In genomic region chr2:132233985-132234765, GRCm38 (mm10) we compare ENCODE assay signal across 30 mouse cellular contexts. TPM values are rescaled to one million over a fixed set of nuclear protein-coding genes. Genes with fewer than 3 reads are reported as not detected.
DNase-seq lines count a peak whose midpoint lies in the region; ATAC-seq and TF ChIP-seq lines count a peak whose summit lies in the region.
"Had no signal": no experiment of that assay in that cellular context is flagged by ENCODE, and none has a peak within 500 bp of the region (broad histone marks: within the 10 kb centered on the region; RNA-seq: fewer than 3 reads in every experiment).

No protein-coding gene starts in this region.

- H3K4me3 ChIP-seq in lung, postnatal 0 days (ENCODE audit: low read depth, low read length): no peak overlapping the region
- H3K4me3 ChIP-seq in intestine, embryonic 15.5 days (replicated peaks): no peak overlapping the region
- H3K4me3 ChIP-seq in forebrain, postnatal 0 days (ENCODE audit: low read depth, low read length): no peak overlapping the region
- H3K4me3 ChIP-seq: embryonic facial prominence, embryonic 12.5 days; heart, embryonic 10.5 days; heart, embryonic 15.5 days; hindbrain, embryonic 12.5 days; limb, embryonic 10.5 days; limb, embryonic 15.5 days; liver, embryonic 13.5 days; midbrain, embryonic 15.5 days; neural tube, embryonic 12.5 days; stomach, embryonic 15.5 days had no signal

- no peaks in the 10 kb centered on the region for H3K9me3 ChIP-seq in lung, postnatal 0 days (ENCODE audit: low read length)
- H3K9me3 ChIP-seq in intestine, embryonic 15.5 days: no peaks in the 10 kb centered on the region
- no peaks in the 10 kb centered on the region for H3K9me3 ChIP-seq in forebrain, postnatal 0 days (ENCODE audit: low read length)
- H3K9me3 ChIP-seq: embryonic facial prominence, embryonic 12.5 days; heart, embryonic 10.5 days; heart, embryonic 15.5 days; hindbrain, embryonic 12.5 days; limb, embryonic 10.5 days; limb, embryonic 15.5 days; liver, embryonic 13.5 days; midbrain, embryonic 15.5 days; neural tube, embryonic 12.5 days; stomach, embryonic 15.5 days had no signal

- 0 out of 2 replicates have a peak, but pooled peaks have one; percentile 34 for TF ChIP-seq EP300 in lung, postnatal 0 days (IDR thresholded peaks at IDR 0.05)

- no peak for TF ChIP-seq CTCF in lung, postnatal 0 days (IDR thresholded peaks at IDR 0.05)
- TF ChIP-seq CTCF in forebrain, postnatal 0 days (IDR thresholded peaks at IDR 0.05; ENCODE audit: low read depth): no peak

- no peak overlapping the region for H3K9ac ChIP-seq in lung, postnatal 0 days (replicated peaks; ENCODE audit: low read depth)
- H3K9ac ChIP-seq in intestine, embryonic 15.5 days: no peak overlapping the region
- H3K9ac ChIP-seq in forebrain, postnatal 0 days: no peak overlapping the region
- H3K9ac ChIP-seq: embryonic facial prominence, embryonic 12.5 days; heart, embryonic 15.5 days; hindbrain, embryonic 12.5 days; limb, embryonic 15.5 days; liver, embryonic 13.5 days; midbrain, embryonic 15.5 days; neural tube, embryonic 12.5 days; stomach, embryonic 15.5 days had no signal

- H3K27ac ChIP-seq in lung, postnatal 0 days (ENCODE audit: low read length): peak overlapping the region; percentile 20; the same call in 1 of the 2 replicates
- H3K27ac ChIP-seq in intestine, embryonic 15.5 days: peak overlapping the region; percentile 44; the same call in 1 of the 2 replicates
- H3K27ac ChIP-seq in forebrain, postnatal 0 days (ENCODE audit: low read depth, low read length): no peak overlapping the region
- H3K27ac ChIP-seq: embryonic facial prominence, embryonic 12.5 days; heart, embryonic 10.5 days; heart, embryonic 15.5 days; hindbrain, embryonic 12.5 days; limb, embryonic 10.5 days; limb, embryonic 15.5 days; liver, embryonic 13.5 days; midbrain, embryonic 15.5 days; neural tube, embryonic 12.5 days; stomach, embryonic 15.5 days had no signal

- ATAC-seq in lung, postnatal 0 days: peak; percentile 85
- ATAC-seq in intestine, embryonic 15.5 days: peak; percentile 39
- no peak for ATAC-seq in forebrain, postnatal 0 days
- ATAC-seq: forebrain, embryonic 14.5 days; midbrain, embryonic 15.5 days had no signal

- 41% methylated on average over 16 of the region's 16 CpGs for WGBS in lung, postnatal 0 days
- WGBS in intestine, embryonic 15.5 days: 34% methylated on average over 16 of the region's 16 CpGs
- 61% methylated on average over 16 of the region's 16 CpGs for WGBS in forebrain, postnatal 0 days

- H3K4me1 ChIP-seq in lung, postnatal 0 days (ENCODE audit: insufficient read depth, low read depth, low read length): no peaks in the 10 kb centered on the region
- H3K4me1 ChIP-seq in intestine, embryonic 15.5 days (replicated peaks): 0 out of 2 replicates have a peak, but pooled peaks cover 7% of the 10 kb centered on the region
- H3K4me1 ChIP-seq in forebrain, postnatal 0 days (ENCODE audit: insufficient read depth): no peaks in the 10 kb centered on the region
- H3K4me1 ChIP-seq: embryonic facial prominence, embryonic 12.5 days; heart, embryonic 15.5 days; hindbrain, embryonic 12.5 days; limb, embryonic 15.5 days; midbrain, embryonic 15.5 days; neural tube, embryonic 12.5 days; stomach, embryonic 15.5 days had no signal

- peak; percentile 65 for DNase-seq in lung, postnatal 0 days (ENCODE audit: low spot score)
- no peak for DNase-seq in lung, postnatal 10 days
- peak; percentile 71 for DNase-seq in kidney, adult 9 months
- peak; percentile 36 for DNase-seq in kidney, postnatal 14 days
- no peak for DNase-seq in left cerebral cortex, adult 11 months (ENCODE audit: low spot score)
- DNase-seq in adrenal gland, adult 18-20 months (ENCODE audit: low spot score in 2 of 2): no peak
- DNase-seq in forebrain, postnatal 0 days: no peak
- DNase-seq: adrenal gland, postnatal 10 days; B cell, adult 2 months; cerebellum, adult 11 months; cerebellum, adult 9-10 months; cerebellum, postnatal 36 days; embryo, embryonic 11 days; gastrocnemius, postnatal 25 days; heart, adult 11 months; heart, postnatal 36 days; layer of hippocampus, postnatal 36 days; liver, embryonic 13.5 days; lung, adult 18-20 months had no signal

- H3K27me3 ChIP-seq in lung, postnatal 0 days (replicated peaks; ENCODE audit: insufficient read depth, low read length): no peaks in the 10 kb centered on the region
- no peaks in the 10 kb centered on the region for H3K27me3 ChIP-seq in intestine, embryonic 15.5 days (replicated peaks)
- H3K27me3 ChIP-seq in forebrain, postnatal 0 days (ENCODE audit: insufficient read depth, low read length): no peaks in the 10 kb centered on the region
- H3K27me3 ChIP-seq: embryonic facial prominence, embryonic 12.5 days; heart, embryonic 15.5 days; hindbrain, embryonic 12.5 days; limb, embryonic 15.5 days; liver, embryonic 13.5 days; midbrain, embryonic 15.5 days; neural tube, embryonic 12.5 days; stomach, embryonic 15.5 days had no signal

- no peaks in the 10 kb centered on the region for H3K36me3 ChIP-seq in lung, postnatal 0 days (ENCODE audit: insufficient read depth, low read length)
- H3K36me3 ChIP-seq in intestine, embryonic 15.5 days: no peaks in the 10 kb centered on the region
- no peaks in the 10 kb centered on the region for H3K36me3 ChIP-seq in forebrain, postnatal 0 days (ENCODE audit: insufficient read depth)
- H3K36me3 ChIP-seq: embryonic facial prominence, embryonic 12.5 days; heart, embryonic 10.5 days; heart, embryonic 15.5 days; hindbrain, embryonic 12.5 days; limb, embryonic 10.5 days; limb, embryonic 15.5 days; liver, embryonic 13.5 days; neural tube, embryonic 12.5 days; stomach, embryonic 15.5 days had no signal

- no peak overlapping the region for H3K4me2 ChIP-seq in lung, postnatal 0 days (replicated peaks; ENCODE audit: low read depth, low read length)
- H3K4me2 ChIP-seq in intestine, embryonic 15.5 days (replicated peaks): no peak overlapping the region
- H3K4me2 ChIP-seq in forebrain, postnatal 0 days (ENCODE audit: low read depth): no peak overlapping the region
- H3K4me2 ChIP-seq: embryonic facial prominence, embryonic 12.5 days; heart, embryonic 15.5 days; hindbrain, embryonic 12.5 days; limb, embryonic 15.5 days; liver, embryonic 13.5 days; midbrain, embryonic 15.5 days; neural tube, embryonic 12.5 days; stomach, embryonic 15.5 days had no signal

RNA-seq across cellular contexts. Expression of gene Tmem230, which starts 13.4 kb away (rescaled TPM):
- polyA plus RNA-seq in lung, postnatal 0 days (2015; fragmentation: Nextera tagmentation; extraction: Ambion mirVana): 39.6 and 41.7 TPM in 2 replicates
- 42.5 and 43.3 TPM in 2 replicates for polyA plus RNA-seq in intestine, embryonic 15.5 days (2015; fragmentation: Nextera tagmentation; extraction: Ambion mirVana)
- total RNA-seq in adrenal gland, adult 18-20 months (2021): 10 to 100 TPM; 36.5 to 43.7 TPM
- 32.5 and 47.0 TPM in 2 replicates for total RNA-seq in forebrain, postnatal 0 days (2014; rRNA removed)
- polyA plus RNA-seq in forebrain, postnatal 0 days (2015; fragmentation: Nextera tagmentation; extraction: Ambion mirVana): 37.3 and 47.1 TPM in 2 replicates

RNA-seq across cellular contexts. Expression of gene Pcna, which starts 18.9 kb away (rescaled TPM):
- 74.7 and 76.4 TPM in 2 replicates for polyA plus RNA-seq in lung, postnatal 0 days (2015; fragmentation: Nextera tagmentation; extraction: Ambion mirVana)
- 247 and 259 TPM in 2 replicates for polyA plus RNA-seq in intestine, embryonic 15.5 days (2015; fragmentation: Nextera tagmentation; extraction: Ambion mirVana)
- total RNA-seq in adrenal gland, adult 18-20 months (2021): 100 to 1,000 TPM in 1 of 2 experiments, 10 to 100 TPM in 1; 80.2 to 104 TPM
- 141 and 151 TPM in 2 replicates for total RNA-seq in forebrain, postnatal 0 days (2014; rRNA removed)
- polyA plus RNA-seq in forebrain, postnatal 0 days (2015; fragmentation: Nextera tagmentation; extraction: Ambion mirVana): 124 and 136 TPM in 2 replicates

RNA-seq across cellular contexts. Expression of gene Cds2, which starts 28.8 kb away (rescaled TPM):
- polyA plus RNA-seq in lung, postnatal 0 days (2015; fragmentation: Nextera tagmentation; extraction: Ambion mirVana): 32.3 and 37.0 TPM in 2 replicates
- 19.9 and 25.1 TPM in 2 replicates for polyA plus RNA-seq in intestine, embryonic 15.5 days (2015; fragmentation: Nextera tagmentation; extraction: Ambion mirVana)
- total RNA-seq in adrenal gland, adult 18-20 months (2021): 10 to 100 TPM; 74.6 to 75.3 TPM
- 56.7 and 85.1 TPM in 2 replicates for total RNA-seq in forebrain, postnatal 0 days (2014; rRNA removed)
- 14.6 and 27.7 TPM in 2 replicates for polyA plus RNA-seq in forebrain, postnatal 0 days (2015; fragmentation: Nextera tagmentation; extraction: Ambion mirVana)

Comparison
In these comparisons a context has a peak if more than half of its experiments do, and no peak if none do; other contexts are left out.
1. DNase-seq: peak in lung, postnatal 0 days (single experiment), kidney, adult 9 months (single experiment) and kidney, postnatal 14 days (single experiment); none in lung, postnatal 10 days (single experiment), left cerebral cortex, adult 11 months (single experiment), adrenal gland, adult 18-20 months (0 of 2) and forebrain, postnatal 0 days (single experiment).